ENCODE assay signal across 16 mouse cellular contexts in the genomic region with DNA sequence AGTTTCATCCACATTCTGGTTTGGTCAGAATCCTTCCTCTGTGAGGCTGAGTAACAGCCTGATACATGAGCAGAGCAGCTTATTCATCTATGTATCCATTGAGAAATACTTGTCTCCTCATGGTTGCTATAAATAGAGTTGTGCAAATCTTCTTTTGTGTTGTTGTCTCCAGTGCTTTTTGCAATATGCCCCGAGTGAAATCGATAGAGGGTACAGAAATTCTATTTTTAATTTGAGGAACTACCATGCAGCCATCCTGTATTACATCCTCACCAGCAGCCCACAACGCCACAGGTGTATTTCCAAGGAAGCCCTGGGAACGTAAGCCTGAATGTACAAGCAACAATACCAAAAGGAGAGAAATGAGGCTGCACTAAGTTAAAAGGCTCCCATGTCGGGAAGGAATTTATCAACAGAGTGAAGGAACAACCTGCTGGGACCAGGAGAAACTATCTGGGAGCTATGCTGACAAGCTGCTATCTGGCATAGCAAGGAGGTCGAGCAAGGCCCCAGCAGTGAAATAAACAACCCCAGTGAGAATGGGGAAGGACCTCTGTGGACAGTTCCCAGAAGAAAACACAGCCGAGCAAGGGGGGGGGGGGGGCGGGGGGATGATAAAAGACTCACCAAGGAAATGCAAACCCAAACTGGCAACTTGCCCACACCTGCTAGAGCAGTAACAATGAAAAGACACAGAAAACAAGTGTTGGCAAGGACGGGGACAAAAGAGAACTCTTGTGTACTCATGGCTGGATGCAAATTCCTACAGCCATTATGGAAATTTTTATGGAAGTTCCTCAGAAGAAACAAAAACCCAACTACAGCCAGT. TPM values are rescaled to one million over a fixed set of nuclear protein-coding genes. Genes with fewer than 3 reads are reported as not detected.
DNase-seq lines count a peak whose midpoint lies in the region; ATAC-seq and TF ChIP-seq lines count a peak whose summit lies in the region.
"Had no signal": no experiment of that assay in that cellular context is flagged by ENCODE, and none has a peak within 500 bp of the region (broad histone marks: within the 10 kb centered on the region; RNA-seq: fewer than 3 reads in every experiment).

No protein-coding gene starts in this region.

- no peak overlapping the region for H3K4me3 ChIP-seq in spleen, adult 2 months (ENCODE audit: extremely low read depth, insufficient read depth, insufficient read length)
- H3K4me3 ChIP-seq: embryonic facial prominence, embryonic 13.5 days; limb, embryonic 13.5 days had no signal

- intact Hi-C loops in left cerebral cortex, postnatal 10 days (cut with DNase I), result no loop called here
- intact Hi-C loops in heart, postnatal 25 days (cut with DNase I), result no loop called here

- POLR2A ChIA-PET in Patski (lab: Charles Lee), result interaction anchor here (0.6 to 1.4 kb wide), 4 partner anchors 11 to 243 kb away, joined by 3 to 4 read pairs (median 3); no protein-coding TSS in a partner anchor

- in situ Hi-C loops in Patski (cut with MboI; ENCODE audit: low pct_unique_long_range_greater_than_20kb), result no loop called here

- no peak for TF ChIP-seq POLR2A in spleen, adult 2 months (IDR thresholded peaks at IDR 0.05; ENCODE audit: low read depth, low read length)

- CTCF ChIA-PET in Patski (lab: Charles Lee), result interaction anchor here (1.1 to 4.3 kb wide), 5 partner anchors 9 to 23 kb away, joined by 3 to 24 read pairs (median 5); a partner anchor contains a TSS

- ATAC-seq in Patski, result peak; percentile 17
- ATAC-seq in hematopoietic stem cell, adult 5-6 weeks (replicated peaks in 1 of 2; ENCODE audit: insufficient read depth in 1 of 2, low FRiP score in 2 of 2, low TSS enrichment in 1 of 2, low read depth in 1 of 2, poor library complexity in 2 of 2, severe bottlenecking in 2 of 2), result peak; percentile 34 to 47; a peak in 2 of 4 replicates
- ATAC-seq: forebrain, embryonic 16.5 days had no signal

- peaks cover 42% of the 10 kb centered on the region; the same call in 1 of the 2 replicates for H3K4me1 ChIP-seq in spleen, adult 2 months (ENCODE audit: control insufficient read depth, insufficient read depth, insufficient read length)

- 5% methylated on average over 9 of the region's 9 CpGs for WGBS in spleen, adult 2 months

- TF ChIP-seq CTCF in spleen, adult 2 months (IDR thresholded peaks at IDR 0.05; ENCODE audit: extremely low read depth, insufficient read depth, insufficient read length, insufficient replicate concordance), result no peak
- no peak for TF ChIP-seq CTCF in Patski (IDR thresholded peaks at IDR 0.05)

- H3K27me3 ChIP-seq in spleen, adult 2 months (ENCODE audit: control insufficient read depth, insufficient read depth, low read length), result no peaks in the 10 kb centered on the region
- H3K27me3 ChIP-seq in Patski, result no peaks in the 10 kb centered on the region
- H3K27me3 ChIP-seq: embryonic facial prominence, embryonic 13.5 days had no signal

- no peaks in the 10 kb centered on the region for H3K36me3 ChIP-seq in spleen, adult 2 months (ENCODE audit: control insufficient read depth, insufficient read depth, low read length)
- H3K36me3 ChIP-seq: embryonic facial prominence, embryonic 13.5 days; limb, embryonic 13.5 days had no signal

- H3K27ac ChIP-seq in spleen, adult 2 months (ENCODE audit: insufficient read depth, low read length), result peak overlapping the region; percentile 68
- H3K27ac ChIP-seq: embryonic facial prominence, embryonic 13.5 days; limb, embryonic 13.5 days had no signal

- DNase-seq in spleen, adult 2 months (ENCODE audit: low read depth in 1 of 2, low spot score in 2 of 2), result peak in 1 of 2 experiments; percentile 46
- DNase-seq in spleen, adult 18-20 months, result no peak
- no peak for DNase-seq in Patski (ENCODE audit: low read depth, low spot score)
- DNase-seq in left cerebral cortex, postnatal 10 days (ENCODE audit: extremely low spot score in 1 of 2, low spot score in 2 of 2), result no peak
- no peak for DNase-seq in frontal cortex, postnatal 14 days (ENCODE audit: low spot score in 2 of 2)
- DNase-seq in heart, postnatal 25 days (ENCODE audit: low spot score), result no peak
- DNase-seq: cerebellum, postnatal 14 days; gastrocnemius, postnatal 36 days; heart, postnatal 10 days; kidney, postnatal 14 days; lung, embryonic 14.5 days had no signal

RNA-seq across cellular contexts. Expression of a gene that starts 10.9 kb away (rescaled TPM):
- 8.1 and 10.1 TPM in 2 replicates for polyA plus RNA-seq in spleen, adult 2 months (2012; rRNA removed)
- polyA plus RNA-seq in Patski (2021), result 89.8 TPM
- 6.9 and 8.9 TPM in 2 replicates for total RNA-seq in hematopoietic stem cell, adult 5-6 weeks (2017)
- 1 to 10 TPM; 1.5 TPM for total RNA-seq in left cerebral cortex, postnatal 10 days (2021)
- not detected for total RNA-seq in heart, postnatal 25 days (2021)

RNA-seq across cellular contexts. Expression of a gene that starts 54.6 kb away (rescaled TPM):
- not detected in 2 replicates for polyA plus RNA-seq in spleen, adult 2 months (2012; rRNA removed)
- polyA plus RNA-seq in Patski (2021), result not detected
- not detected in 2 replicates for total RNA-seq in hematopoietic stem cell, adult 5-6 weeks (2017)
- 10 to 100 TPM; 27.3 to 29.2 TPM for total RNA-seq in left cerebral cortex, postnatal 10 days (2021)
- not detected for total RNA-seq in heart, postnatal 25 days (2021)
- total RNA-seq: adrenal gland, adult 18-20 months; gastrocnemius, postnatal 36 days had no signal

Comparison
In these comparisons a context has a peak if more than half of its experiments do, and no peak if none do; other contexts are left out.
1. RNA of a gene that starts 54.6 kb away (total RNA-seq): 27.3 to 29.2 TPM in left cerebral cortex, postnatal 10 days; not detected in heart, postnatal 25 days and not detected in hematopoietic stem cell, adult 5-6 weeks; every median in the first group is over 10 times any median in the second.